Mouse (Mus musculus) testis, adult 2 months (tissue): ENCODE results near the gene Ccer2.
A peak's percentile ranks its signal among the peaks of the same experiment; 100 is the strongest.

ENCODE experiments used
- CTCF ChIP-seq: fragments of 200-500 bp; IDR thresholded peaks from 2 replicates; pipeline ENCODE4 v1.5.1; 2012; ENCODE audit warnings: low read depth, mild to moderate bottlenecking, inconsistent platforms, low read length, moderate library complexity; ENCODE audit not compliant: control insufficient read depth, insufficient read depth, insufficient replicate concordance
- POLR2A ChIP-seq: fragments of 200-500 bp; IDR thresholded peaks from 2 replicates; pipeline ENCODE4 v1.6.1; 2012; ENCODE audit warnings: low read depth, mild to moderate bottlenecking, inconsistent platforms, low read length, moderate library complexity; ENCODE audit not compliant: control insufficient read depth

DNA sequence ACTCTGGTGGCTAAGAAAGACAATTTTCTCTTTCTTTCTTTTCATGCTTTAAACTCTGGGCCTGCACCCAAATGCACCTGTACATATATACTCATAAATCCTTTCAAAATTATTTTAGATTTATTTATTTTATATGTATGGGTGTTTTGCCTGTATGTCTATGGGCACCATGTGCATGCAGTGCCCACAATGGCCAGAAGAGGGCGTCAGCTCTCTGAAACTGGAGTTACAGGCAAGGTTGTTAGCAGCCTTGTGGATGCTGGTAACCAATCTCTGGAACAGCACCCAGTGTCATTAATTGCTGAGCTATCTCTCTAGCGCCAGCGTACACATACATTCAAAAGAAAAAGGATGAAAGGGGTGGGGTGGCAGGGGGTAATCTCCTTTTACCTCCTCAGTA is 45.0 kb upstream of the Ccer2 start:
- peak; percentile 85; the same call in 1 of the 2 replicates for TF ChIP-seq CTCF
- TF ChIP-seq POLR2A: no peak
